Mouse (Mus musculus) erythroblast, adult 5-6 weeks (primary cell): ENCODE results near the gene Eps8l3. TPM values are rescaled to one million over a fixed set of nuclear protein-coding genes. Genes with fewer than 3 reads are reported as not detected.
"Not testable (repeated sequence)": the region's sequence is repeated elsewhere in the genome, so short reads cannot be mapped to it uniquely, and the experiment has no call there.

Source experiments
- ATAC-seq: replicated peaks from 2 replicates; pipeline ENCODE4 v1.8.0; 2016; ENCODE audit warnings: moderate number of reproducible peaks, mild to moderate bottlenecking, moderate TSS enrichment, inconsistent platforms; ENCODE audit not compliant: poor library complexity, low FRiP score, severe bottlenecking
- total RNA-seq, 2 experiments: library from RNA; stranded (forward) in 1 of 2; stranded (reverse) in 1 of 2; fragments of 150-400 nt in 1 of 2; fragments of 200-764, 138-1000 nt in 1 of 2; gene quantifications; 2 replicates each; pipeline versions ENCODE4 v1.2.3 to v1.2.4; 2015 to 2017; ENCODE audit warnings: low replicate concordance in 2 of 2

Gene Eps8l3
- total RNA-seq, 2 experiments from 2014 or later, result not detected

DNA sequence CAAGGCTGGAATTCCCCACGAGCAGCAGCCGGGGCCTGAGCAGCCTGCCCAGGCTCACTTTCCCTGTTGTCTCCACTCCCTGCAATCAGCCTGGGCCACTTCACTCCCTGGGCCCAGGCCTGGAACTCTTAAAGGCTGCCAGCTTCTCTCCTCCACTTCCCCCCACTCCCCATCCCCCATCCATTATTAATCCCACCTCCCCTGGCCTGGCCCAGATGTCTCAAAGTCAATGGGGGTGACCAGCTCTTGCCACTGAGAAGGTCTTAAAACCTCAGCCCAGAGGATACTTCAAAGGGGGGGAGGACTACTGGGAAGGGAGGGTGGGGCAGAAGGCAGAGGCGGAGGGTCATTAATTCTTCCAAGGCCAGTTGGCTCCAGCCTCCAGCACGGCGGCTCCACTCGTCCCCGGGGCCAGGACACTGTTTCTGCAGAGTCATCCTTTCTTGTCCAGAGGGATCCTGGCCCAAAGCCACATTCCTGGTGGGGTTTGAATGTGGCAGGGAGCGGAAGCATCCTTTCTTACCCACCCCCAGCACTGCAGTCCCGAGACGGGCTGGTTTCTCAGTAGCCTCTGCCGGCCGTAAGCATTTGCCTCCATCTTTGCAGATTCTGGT is 26.5 kb upstream of the Eps8l3 start:
- no peak for ATAC-seq

DNA sequence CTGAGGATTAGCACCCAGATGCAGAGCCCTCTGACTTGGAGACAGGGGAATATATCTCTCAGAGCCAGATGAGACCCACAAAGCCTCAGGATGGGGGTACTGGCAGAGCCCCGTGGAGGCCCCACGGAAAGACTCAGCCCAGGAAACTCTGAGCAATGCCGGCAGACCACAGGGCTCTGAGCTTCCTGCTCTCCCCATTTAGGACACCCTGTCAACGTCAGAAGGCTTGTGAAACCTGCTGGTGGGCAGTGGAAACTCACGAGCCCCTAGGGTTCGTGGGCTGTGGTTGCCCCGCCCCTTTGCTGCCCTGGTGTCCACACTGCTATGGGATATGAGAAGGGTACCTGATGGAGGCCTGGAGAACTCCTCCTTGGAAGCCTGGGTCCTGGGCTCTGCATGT is 24.2 kb upstream of the Eps8l3 start:
- no peak for ATAC-seq

DNA sequence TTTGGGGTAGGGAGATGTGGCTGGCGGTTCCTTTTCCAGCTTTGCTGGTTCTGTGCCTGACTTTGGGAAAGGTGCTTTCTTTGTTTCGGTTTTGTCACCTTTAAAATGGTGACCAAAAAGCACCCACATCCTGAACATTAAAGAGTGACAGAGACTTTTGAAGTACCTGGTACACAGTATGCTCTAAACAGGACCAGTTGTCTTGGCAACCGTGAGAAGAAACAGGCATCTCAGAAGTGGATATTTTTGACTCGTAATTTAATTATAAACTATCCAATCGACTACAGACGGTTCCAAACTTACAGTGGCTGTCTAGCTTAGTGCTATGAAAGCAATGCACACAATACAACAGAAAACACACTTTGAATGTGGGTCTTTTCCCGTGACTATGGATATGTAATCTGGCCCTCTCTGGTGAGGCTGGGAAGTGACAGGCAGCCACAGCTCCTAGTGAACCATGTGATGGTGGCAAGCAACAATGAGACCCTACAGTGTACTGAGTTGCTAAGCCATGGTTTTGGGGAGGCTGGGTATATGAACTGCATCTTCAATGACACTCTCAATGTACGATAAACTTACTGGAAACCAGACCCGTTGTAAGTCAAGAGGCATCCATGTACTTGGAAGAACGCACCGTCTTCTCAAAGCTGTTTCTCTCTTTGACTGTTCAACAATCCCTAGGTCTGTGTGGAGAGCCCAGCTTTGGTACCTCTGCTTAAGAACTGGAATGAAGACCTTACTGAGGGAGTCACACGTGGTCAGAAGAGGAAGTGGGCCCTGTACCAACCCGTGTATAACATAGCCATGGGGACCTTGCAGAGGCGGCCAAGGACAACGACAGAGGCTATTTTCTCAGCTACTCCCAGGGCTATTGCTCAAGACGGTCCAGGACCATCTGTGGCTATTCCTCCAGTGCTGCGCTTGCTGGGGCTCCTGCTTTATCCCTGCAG is 23.5 kb upstream of the Eps8l3 start:
- ATAC-seq, result no peak

DNA sequence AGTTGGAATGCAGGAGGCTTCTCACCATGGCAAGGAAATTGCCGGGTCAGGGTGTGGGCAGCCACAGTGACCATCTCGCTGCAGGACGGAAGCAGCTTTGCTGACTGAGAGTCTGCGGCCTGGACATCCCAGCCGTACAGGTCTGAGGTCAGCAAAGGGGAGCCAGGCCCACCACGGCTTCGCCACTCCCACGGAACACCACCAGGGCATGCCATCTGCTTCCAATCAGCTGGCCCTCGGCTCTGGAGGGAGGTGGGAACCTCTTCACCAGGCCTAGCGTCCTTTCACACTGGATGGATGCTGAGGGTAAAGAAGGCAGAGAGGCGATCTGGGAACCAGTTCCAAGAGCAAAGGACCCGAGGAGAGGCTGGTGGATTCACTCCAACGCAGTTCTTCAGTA is 21.7 kb upstream of the Eps8l3 start:
- no peak for ATAC-seq

DNA sequence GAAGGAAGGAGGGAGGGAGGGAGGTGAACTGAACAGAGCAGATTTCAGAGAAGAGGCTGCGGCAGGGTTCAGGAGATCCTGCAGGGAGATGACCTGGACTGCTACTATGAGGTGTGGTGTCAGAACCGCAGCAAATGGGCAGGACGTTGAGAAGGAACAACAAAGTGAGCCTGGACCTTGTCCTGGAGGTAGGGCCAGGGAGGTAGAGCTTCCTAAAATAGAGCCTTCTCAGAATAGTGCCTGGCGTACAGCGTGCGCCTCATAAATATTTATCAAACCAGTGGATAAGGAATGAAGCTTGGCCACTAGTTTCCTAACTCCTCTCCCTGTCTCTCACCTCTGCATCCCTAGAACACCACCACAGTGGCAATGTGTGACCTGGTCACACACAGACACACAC is 19.4 kb upstream of the Eps8l3 start:
- no peak for ATAC-seq

DNA sequence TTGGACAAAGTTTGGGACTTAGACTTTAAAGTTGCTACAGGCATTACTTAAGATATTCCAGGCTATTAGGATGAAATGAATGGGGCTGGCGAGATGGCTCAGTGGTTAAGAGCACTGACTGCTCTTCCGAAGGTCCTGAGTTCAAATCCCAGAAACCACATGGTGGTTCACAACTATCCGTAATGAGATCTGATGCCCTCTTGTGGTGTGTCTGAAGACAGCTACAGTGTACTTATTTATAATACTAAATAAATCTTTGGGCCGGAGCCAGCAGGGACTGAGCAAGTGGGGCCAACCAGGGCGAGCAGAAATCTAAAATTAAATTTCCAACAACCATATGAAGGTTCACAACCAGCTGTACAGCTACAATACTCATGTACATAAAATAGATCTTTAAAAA is 15.5 kb upstream of the Eps8l3 start:
- not testable (repeated sequence) for ATAC-seq

DNA sequence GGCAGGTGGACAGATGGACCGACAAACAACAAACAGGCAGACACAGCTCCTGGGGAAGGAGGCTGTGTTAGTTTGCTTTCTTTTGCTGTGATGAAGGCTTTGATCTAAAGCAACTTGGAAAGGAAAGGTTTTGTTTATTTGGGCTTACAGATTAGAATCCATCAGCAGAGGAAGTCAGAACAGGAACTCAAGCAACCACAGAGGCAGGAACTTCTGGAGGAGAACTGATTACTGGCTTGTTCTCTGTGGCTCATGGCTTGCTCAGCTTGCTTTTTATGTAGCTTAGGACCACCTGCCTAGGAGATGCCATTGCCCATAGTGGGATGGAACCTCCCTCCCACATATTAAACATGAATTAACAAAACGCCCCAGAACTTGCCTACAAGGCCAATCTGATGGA is 14.6 kb upstream of the Eps8l3 start:
- no peak for ATAC-seq

DNA sequence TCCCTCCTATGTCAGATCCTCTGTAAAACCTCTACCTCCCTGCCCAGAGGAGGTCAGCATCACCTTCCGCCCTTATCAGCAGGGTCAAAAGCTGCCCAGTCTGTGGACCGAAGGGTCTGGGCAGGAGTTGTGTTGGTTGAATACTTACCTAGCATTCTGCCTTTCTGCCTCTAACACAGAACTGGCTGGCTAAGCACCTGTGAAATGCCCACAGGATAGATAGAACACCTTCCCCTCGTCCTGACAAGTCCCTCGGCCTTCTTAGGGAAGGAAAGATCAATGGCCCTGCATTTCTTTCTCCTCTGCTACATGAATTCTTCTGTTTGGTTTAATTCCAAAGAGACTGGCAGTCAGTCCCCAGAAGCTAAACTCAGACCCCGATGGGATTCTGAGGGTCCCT is 13.6 kb upstream of the Eps8l3 start:
- no peak for ATAC-seq

DNA sequence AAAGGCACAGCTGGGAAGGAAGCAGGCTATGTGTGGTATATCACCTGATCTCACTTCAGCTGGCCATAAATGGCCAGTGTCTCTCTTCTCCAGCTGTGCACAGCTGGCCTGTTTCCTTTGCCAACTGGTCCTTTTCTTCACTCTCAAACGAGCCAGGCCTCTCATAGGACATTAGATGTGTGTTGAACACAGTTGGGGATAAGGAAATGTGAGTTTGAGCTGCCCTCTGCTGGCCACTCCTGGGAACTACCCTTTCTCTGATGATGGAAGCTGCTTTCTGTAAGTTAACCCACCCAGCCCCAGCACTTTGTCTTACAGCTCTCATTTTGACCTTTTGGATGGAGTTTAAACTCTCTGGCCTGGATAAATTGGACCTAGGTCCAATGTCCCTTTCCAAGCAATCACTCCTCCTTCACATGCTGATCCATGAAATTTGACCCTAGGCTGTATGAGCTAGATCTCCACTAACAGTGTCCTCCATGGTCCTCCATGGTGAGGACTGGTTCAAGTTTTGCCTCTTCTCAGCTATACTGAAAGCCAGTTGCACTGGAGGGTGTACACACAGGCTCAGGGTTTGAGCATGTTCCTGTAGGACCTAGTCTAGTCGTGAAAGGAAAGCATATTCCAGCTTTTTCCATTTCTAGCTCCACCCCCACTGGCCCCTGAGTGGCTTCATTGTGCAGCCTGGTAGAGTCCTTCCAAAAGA is 13.0 kb upstream of the Eps8l3 start:
- peak; percentile 66; the same call in 1 of the 2 replicates for ATAC-seq

DNA sequence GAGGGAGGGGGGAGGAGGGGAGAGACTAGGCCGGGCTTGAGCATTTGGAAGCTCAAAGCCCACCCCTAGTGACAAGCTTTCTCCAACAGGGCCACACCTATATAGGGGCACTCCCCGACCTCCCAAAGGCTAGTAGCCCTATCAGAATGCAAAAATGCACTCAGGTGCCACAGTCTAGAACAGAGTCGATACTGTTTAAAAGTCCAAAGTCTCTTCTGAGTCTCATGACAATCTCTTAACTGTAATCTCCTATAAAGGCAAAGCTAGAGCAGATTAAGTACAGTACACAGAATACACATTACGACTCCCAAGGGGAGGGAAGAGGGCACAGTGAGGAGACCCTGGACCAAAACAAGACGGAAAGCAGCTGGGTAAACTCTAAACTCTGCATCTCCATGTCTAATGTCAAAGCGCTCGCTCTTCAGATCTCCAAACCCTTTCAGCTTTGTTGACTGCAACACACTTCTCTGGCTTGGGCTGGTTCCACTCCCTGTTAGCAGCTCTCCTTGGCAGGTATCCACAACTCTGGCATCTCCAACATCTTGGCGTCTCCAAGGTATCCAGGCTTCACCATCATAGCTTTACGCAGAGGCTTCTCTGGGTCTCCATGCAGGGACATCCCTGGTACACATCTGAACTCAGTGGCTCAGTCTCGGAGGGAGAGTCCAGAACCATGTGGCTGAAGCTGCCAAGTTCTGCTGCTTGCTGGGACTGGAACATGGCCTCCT is 11.5 kb upstream of the Eps8l3 start:
- ATAC-seq, result no peak

DNA sequence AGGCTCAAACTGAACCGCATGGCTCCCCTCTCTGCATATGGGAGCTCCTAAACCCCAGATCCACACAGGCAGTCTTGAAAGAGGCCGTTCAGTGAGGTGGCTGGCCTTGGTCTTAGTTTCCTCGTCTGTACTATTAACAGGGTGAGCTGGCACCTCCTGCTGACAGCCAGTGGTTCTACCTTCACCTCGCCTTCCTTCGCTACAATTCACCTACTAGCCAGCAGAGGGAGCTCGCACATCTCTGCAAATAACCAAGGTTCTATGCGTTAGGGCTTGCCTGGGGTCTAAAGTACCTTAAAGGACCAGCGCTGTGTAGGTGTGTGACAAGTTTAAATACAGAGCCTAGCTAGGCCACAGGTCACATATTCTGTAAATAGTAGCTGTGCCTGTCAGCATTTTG is 9.9 kb upstream of the Eps8l3 start:
- peak; percentile 88 for ATAC-seq

DNA sequence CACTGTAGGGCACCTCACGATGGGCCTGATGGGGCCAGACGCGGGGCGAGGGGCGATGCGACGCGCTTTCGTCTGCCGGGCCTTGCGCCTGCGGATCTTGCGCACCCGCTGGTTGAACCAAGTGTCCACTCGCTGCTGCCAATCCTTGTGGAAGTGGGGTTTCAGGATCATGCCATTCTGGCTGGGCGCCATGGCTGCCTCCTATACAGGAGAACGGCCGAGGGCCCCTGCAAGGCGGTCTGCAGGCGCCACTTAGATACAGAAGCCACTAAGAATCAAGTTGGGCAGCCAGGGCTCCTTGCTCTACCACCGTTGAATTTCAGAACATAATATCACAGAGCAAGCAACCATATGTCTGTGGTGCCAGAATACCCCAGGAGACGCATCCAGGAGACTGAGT is 8.6 kb upstream of the Eps8l3 start:
- ATAC-seq, result no peak

DNA sequence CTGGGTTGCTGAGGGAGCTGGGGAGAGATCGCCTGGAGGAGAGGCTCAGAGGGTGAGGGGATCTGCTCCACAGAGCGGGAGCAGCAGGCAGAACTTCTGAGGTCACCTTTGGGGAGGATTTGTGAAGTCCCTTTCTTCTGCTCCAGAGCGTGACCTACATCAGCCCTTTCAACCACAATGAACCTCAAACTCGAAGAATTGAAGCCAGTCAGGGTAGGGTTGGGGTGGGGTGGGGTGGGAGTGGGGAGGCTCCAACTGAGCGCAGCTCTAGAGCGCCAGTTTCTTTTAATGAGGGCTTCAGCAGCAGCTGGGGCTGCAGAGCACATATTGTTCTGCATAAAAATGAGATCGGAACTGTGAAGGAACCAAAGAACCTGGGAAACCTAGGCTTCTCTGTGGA is 7.9 kb upstream of the Eps8l3 start:
- no peak for ATAC-seq

DNA sequence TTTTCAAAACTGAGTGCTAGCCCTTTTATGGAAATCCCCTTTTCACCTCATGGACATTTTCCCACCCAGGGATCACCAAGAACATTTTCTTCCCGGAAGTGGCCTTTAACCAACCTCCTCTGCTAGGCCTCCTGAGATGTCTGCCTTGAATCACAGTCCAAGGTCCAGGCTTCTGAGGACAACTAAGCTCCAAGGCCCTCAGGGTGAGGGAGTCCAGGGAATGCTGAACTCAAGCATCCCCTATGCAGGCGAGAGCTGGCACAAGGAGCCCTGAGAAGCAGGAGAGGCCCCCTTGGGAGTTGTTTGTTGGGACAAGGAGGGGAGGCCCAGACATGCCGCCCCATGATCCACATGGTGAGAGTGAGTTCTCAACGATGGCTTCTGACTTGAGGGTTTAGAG is 7.1 kb upstream of the Eps8l3 start:
- ATAC-seq, result no peak

DNA sequence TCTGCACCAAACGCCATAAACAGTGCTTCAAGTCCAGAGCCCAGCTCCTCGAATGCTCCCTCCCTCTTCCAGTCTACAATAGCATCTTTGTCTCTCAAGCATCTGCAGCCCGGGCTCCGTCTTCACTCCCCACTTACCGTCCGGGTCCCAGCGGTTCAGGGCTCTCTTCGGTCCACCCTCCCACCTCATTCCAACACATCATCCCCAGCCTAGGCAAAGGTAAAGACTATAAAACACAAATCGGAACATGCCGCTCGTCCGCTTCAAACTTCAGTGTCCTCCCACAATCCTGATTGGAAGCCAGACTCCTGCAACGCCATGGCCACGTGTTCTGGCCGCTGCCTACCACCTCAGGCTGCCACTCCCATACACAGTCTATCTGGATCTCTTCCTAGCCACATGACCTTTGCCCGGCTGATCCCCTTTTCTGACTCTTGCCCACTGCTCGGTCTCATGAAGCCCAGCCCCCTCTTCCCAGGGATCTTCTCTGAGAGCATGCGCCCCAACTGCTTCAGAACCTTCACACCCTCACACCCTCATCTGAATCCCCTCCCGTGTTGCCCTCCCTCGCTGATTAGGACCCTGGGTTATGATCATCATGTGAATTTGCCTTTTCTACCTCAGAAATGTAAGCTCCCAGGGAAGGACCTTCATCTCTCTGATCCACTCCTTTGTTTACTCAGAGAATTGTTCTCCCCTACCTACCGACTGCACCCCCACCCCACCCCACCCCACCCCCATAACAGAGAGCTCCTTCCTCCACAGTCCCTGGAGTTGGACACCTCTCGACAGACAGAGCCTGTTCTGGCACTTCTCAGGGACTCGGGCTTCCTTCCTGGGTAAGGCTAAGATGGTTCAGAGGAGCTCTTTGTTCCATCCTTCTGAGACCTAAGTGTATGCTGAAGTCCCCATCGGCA is 3.4 kb upstream of the Eps8l3 start:
- ATAC-seq, result no peak

DNA sequence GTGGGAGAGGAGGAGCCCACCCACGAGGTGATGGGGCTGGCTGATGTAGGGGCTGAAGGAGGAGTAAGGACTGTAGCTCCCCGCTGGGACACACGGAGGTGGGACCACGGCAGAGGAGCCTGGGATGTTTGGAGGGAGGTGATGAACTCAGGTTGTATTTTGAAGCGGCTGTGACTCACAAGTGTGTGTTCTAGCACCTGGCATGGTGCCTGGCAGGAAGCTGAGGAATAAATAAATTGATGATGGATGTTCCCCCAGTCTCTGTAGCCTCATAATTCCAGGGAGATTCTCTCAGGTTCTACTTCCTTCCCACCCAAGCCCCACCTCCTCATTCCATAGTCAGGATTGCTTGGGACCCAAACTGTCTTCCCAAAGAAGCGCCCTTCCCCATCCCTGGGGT is 1.8 kb upstream of the Eps8l3 start:
- ATAC-seq, result no peak

DNA sequence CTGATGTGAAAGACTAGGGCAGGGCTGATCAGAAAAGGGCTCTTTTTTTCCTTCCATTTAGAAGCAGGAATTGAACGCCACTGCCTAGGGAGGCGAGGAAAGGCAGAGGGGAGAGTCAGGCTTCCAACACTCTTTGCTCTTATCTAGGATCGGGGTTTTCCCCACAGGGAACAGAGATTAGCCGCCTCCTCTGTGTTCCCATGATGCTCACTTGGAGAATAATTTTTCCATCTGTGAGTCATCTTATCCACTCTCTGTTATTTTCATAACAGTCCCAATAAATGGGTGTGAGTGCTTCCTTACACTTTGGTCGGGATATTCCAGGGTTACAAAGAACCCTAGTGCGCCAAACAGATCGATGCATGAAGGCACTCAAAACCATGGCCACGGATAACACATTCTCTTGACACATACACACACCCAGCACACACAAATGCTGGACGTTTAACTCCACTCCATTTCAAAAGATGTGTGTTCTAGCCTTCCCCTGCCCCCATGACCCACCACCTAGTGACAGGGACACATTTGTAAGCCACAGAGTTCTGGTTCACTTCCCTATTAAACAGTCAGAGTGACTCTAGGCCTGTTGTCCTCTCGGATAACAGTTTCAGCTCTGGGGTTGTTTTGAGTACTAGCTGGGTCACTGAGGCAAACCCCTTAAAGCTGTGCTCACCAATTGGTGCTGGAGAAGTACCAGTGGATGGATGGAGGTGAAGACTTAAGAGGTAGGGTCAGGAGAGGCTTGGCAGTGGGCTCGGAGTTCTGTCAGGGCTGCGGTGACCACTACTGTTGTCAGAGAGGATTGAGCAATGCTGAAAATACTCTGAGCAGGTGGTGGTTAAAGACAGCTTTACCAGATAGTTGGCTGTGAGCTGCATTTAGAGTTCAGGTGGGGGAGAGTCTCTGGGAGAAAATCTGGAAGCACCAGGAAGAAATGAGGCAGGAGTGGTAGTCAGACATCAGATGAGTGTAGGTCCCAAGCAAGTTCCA is 1.0 kb downstream of the Eps8l3 start:
- no peak for ATAC-seq
